Mouse (Mus musculus) CD4-positive, CD25-positive, alpha-beta regulatory T cell, adult 2 months (primary cell): ENCODE measurements at regions not wholly inside any gene's neighbourhood (a gene's known extent, or its start where the extent isn't known, plus 50 kb on each side); places are given as distances from the start of the nearest gene placed in this dataset.

Experiments
- DNase-seq: peaks from one replicate; pipeline ENCODE4 v3.0.0-alpha.2; 2012; ENCODE audit warnings: low read depth, low spot score

GRCm38 (mm10) chr12:90469754-90470153 lies 268.5 kb downstream of the Dio2 start:
- DNase-seq, result no peak

- no peak for DNase-seq
Measured at GRCm38 (mm10) chr12:90460121-90460520, 278.1 kb downstream of the Dio2 start.

GRCm38 (mm10) chr12:90440672-90441071 lies 297.6 kb downstream of the Dio2 start:
- DNase-seq, result no peak

- no peak for DNase-seq
Measured at GRCm38 (mm10) chr12:90425276-90426063, 312.8 kb downstream of the Dio2 start.

- no peak for DNase-seq
Measured at GRCm38 (mm10) chr12:90417590-90418221, 320.5 kb downstream of the Dio2 start.

GRCm38 (mm10) chr12:90408716-90409115 lies 329.5 kb downstream of the Dio2 start:
- DNase-seq, result no peak

- DNase-seq, result peak; percentile 17
Measured at GRCm38 (mm10) chr12:90398564-90398963, 339.7 kb downstream of the Dio2 start.
